Mouse (Mus musculus): ENCODE results near the gene Tada1. TPM values are rescaled to one million over a fixed set of nuclear protein-coding genes. Genes with fewer than 3 reads are reported as not detected.

Tada1 gene
- total RNA-seq (2021), result 10 to 100 TPM; 36.0 to 36.8 TPM

- DNase-seq (ENCODE audit: extremely low spot score in 1 of 2, low spot score in 1 of 2), result peak; percentile 85 to 97
These were observed at the start of gene Tada1 for GRCm38 (mm10) chr1:166379013-166379629. TSS of gene Tada1 (plus strand) at chr1:166379097.

GRCm38 (mm10) chr1:166330752-166331151 lies 48.1 kb upstream of the Tada1 start:
- no peak for DNase-seq (ENCODE audit: extremely low spot score in 1 of 2, low spot score in 1 of 2)

- DNase-seq (ENCODE audit: extremely low spot score in 1 of 2, low spot score in 1 of 2), result no peak
These were observed 39.8 kb upstream of the Tada1 start for GRCm38 (mm10) chr1:166339110-166339509.

GRCm38 (mm10) chr1:166342060-166342459 lies 36.8 kb upstream of the Tada1 start:
- DNase-seq (ENCODE audit: extremely low spot score in 1 of 2, low spot score in 1 of 2), result no peak

DNA sequence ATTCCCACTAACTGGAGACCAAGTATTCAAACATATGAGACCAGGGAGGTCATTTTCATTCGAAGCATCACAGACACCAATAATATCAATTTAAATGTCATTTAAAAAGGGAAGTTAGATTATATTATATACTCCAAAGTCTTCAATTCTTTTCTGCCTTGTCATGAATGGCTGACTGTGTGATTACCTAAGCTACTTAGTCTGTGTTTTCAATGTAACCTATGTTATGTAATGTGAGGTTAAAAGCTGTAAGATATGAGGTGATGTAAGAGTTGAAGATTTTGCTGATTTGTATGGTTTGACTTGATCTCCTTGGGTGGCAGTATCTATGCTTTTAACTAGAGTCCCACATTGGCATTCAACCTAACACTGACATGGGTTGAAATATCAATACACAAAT lies 36.4 kb upstream of the Tada1 start:
- DNase-seq (ENCODE audit: extremely low spot score in 1 of 2, low spot score in 1 of 2), result no peak

DNA sequence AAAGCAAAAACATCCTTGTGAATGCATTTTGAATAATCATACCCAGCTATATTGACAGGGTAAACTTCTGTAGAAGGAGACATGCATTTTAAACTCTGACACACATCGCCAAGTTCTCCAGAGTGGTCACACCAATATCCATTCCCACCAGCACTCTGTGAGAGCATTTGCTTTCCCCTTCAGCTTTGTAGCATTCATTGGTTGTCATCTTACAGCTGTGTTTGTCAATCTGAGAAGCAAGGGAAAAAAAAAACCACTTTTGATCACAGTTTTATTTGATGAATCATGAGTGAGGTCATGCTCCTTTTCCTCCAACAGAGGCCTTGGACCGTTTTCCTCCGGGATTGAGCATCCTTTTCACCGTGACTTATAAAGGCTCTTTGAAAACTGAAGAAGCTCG lies 35.3 kb upstream of the Tada1 start:
- DNase-seq (ENCODE audit: extremely low spot score in 1 of 2, low spot score in 1 of 2), result no peak

- DNase-seq (ENCODE audit: extremely low spot score in 1 of 2, low spot score in 1 of 2), result no peak
These were observed 34.4 kb upstream of the Tada1 start for GRCm38 (mm10) chr1:166344300-166345077.

DNA sequence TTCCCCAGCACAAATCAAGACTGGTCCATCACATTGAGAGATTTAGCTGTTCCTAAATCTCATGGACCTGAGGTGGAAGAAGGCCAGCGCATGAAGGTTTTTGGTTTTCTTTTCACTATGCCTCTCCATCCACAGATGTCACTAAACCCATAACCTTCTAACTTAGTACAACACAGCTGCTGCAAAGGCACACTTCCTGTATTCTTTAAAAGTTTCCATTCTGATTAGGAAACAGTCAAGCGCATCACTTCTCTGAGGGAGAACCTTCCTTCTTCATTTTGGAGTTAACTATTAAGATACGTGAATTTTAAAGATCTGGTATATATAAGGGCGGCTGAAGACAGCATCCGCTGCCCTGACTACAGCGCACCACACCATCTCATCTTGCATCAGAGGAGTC lies 33.3 kb upstream of the Tada1 start:
- no peak for DNase-seq (ENCODE audit: extremely low spot score in 1 of 2, low spot score in 1 of 2)

DNA sequence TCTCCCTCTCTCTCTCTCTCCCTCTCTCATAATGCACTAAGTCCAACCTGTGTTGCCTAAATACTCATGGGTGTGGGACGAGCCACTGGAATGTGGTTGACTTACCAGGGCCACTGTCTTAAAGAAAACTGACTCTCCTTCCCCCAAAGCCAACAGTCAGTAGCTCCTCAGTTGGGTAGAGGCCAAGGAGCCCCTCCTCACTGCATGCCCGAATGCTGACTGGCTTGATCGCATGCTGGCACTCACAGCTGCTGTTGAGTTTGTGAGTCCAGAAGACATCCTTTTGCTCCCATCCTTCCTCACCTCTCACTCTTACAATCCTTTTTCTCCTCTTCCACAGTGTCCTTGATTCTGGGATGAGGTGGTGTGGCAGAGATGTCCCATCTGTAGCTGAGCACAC lies 32.0 kb upstream of the Tada1 start:
- no peak for DNase-seq (ENCODE audit: extremely low spot score in 1 of 2, low spot score in 1 of 2)

DNA sequence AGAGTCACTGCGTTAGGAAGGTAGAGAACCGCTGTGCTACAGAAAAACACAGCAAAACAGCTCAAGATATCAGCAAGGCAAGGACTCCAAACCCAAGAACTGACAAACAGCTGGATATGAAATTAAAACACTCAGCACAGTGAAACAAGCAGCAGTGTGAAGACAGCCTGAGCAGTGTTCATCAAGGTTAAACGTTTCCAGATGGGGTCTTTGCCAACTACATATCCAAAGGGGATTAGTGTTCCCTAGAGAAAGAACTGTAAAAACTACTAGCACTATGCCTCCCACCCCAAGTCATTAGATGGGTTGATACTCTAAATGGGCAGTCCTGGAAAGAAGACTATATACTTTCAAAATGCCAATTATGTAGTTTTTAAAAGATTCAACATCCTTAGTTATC lies 29.6 kb upstream of the Tada1 start:
- no peak for DNase-seq (ENCODE audit: extremely low spot score in 1 of 2, low spot score in 1 of 2)

DNA sequence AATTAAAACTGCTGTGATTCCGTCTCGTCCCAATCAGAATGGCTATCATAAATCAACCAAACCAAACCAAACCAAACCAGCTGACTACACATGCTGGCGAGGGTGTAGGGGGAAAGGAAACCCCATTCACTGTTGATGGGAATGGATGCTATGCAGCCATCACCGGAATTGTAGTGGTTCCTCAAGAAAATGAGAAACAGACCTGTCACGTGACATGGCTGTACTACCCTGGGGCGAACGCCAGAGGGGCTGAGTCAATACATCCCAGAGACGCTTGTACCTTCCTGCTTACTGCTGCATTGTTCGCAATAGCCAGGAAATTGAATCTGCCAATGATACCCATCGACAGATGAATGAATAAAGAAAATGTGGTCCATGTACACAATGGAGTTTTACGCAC lies 29.1 kb upstream of the Tada1 start:
- DNase-seq (ENCODE audit: extremely low spot score in 1 of 2, low spot score in 1 of 2), result no peak

GRCm38 (mm10) chr1:166360157-166360855 lies 18.6 kb upstream of the Tada1 start:
- DNase-seq (ENCODE audit: extremely low spot score in 1 of 2, low spot score in 1 of 2), result peak; percentile 90 to 99

- DNase-seq (ENCODE audit: extremely low spot score in 1 of 2, low spot score in 1 of 2), result no peak
These were observed 18.0 kb upstream of the Tada1 start for GRCm38 (mm10) chr1:166360896-166361295.

DNA sequence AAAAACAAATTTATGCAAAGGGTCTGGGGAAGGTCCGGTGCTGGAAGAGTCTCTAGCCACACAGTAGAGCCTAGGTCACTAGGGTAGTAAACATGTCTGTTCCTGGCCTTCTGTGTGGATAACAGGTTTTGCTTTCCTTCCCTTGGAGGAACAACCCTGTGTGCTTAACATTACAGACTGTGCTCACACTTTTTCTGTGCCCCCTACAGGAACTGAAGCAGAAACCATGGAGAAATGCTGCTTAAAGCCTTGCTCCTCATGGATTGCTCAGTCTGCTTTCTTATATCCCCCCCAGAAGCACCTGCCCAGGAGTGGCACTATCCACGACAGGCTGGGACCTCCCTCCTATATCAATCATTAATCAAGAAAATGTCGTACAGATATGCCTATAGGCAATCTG lies 17.1 kb upstream of the Tada1 start:
- no peak for DNase-seq (ENCODE audit: extremely low spot score in 1 of 2, low spot score in 1 of 2)

DNA sequence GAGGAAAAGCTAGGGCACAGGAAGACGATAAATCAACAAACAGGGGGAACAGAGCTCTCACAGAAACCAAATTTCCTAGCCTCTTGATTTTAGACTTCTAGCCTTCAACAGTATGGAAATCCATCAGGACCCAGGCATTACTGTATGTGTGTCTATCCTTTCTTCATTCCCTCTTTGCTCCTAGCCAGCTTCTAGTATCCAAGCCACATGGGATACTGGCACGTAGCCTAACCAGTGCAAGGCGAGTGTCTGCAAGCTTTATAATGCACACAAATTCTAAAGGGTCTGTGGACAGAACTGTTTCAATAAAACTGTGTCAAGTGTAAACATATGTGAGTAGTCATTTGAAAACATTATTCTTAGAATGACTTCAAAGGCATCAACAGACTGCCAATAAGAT lies 16.2 kb upstream of the Tada1 start:
- no peak for DNase-seq (ENCODE audit: extremely low spot score in 1 of 2, low spot score in 1 of 2)

- no peak for DNase-seq (ENCODE audit: extremely low spot score in 1 of 2, low spot score in 1 of 2)
These were observed 15.8 kb upstream of the Tada1 start for GRCm38 (mm10) chr1:166363122-166363521.

DNA sequence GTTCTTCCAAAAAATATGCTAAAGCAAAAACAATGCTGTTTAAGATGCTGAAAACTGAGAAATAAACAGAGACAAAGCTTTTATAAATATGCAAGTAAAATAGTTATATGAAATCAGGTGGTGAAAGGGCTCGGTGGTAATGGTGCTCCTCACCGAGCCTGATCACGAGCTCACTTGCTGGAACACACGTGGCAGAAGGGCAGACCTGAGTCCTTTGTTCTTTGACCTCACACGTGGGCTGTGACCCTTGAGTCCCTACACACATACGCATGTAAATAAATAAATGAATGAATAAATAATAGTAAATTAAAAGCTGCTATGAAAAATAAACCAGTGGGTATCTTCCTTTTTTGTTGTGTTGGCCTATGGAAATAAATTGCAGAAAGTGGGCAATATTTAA lies 1.7 kb upstream of the Tada1 start:
- DNase-seq (ENCODE audit: extremely low spot score in 1 of 2, low spot score in 1 of 2), result no peak

DNA sequence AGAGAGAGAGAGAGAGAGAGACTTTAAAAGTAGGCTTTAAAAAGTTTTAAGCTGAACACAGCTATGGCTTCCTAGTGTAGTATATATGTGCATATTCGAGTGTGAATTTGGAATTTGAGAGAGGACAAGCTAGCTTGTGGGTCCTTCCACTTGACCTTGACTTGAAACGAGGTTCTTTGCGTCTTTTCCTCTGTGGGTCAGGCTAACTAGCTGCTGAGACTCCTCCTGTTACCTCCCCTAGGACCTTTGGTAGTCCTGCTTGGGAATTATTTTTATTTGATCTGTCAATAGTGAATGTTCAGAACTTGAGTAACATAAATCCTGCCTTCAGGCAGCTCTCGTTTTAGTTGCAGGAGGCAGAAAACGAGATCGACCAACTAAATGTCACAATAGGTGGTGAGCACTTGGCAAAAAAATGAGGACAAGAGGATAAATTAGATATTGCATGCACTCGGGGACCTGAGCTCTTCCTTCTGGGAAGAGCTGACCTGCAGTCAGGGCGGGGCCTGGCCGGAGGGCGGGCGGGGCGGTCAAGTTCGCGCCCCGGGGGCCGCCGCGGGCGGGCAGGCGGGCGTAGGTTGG lies 375 bp upstream of the Tada1 start:
- no peak for DNase-seq (ENCODE audit: extremely low spot score in 1 of 2, low spot score in 1 of 2)

DNA sequence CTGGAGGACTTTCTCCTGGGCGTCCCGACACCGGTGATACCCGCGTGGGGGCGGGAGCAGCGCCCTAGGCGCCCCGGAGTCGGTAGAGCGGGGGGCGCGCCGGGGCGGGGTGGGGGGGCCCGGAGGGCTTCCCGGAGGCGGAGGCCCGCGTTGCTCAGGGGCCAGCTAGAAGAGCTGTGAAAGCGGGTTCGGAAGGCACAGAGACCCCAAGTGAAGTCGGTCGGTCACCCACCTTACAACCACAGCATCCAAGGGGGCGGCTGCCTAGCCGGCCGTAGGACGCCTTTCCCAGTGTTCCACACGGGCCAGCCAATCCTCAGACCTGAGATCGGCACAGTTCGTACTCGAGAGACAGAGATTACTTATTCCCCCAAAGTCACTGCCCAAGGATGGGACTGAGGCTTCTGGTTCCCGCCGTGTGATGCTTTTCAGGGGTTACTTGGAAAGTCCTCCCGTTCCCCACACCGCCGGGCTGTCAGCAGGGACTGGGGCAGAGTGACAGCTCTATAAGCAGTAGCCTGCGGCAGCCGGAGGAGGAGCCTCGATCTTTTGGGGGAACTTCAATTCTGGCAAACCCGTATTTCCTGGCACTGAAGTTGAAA lies 834 bp downstream of the Tada1 start:
- DNase-seq (ENCODE audit: extremely low spot score in 1 of 2, low spot score in 1 of 2), result peak; percentile 47 to 50

GRCm38 (mm10) chr1:166381336-166381735 lies 2.4 kb downstream of the Tada1 start:
- DNase-seq (ENCODE audit: extremely low spot score in 1 of 2, low spot score in 1 of 2), result no peak

- no peak for DNase-seq (ENCODE audit: extremely low spot score in 1 of 2, low spot score in 1 of 2)
These were observed 2.9 kb downstream of the Tada1 start for GRCm38 (mm10) chr1:166381821-166382220.
